Comparison of ENCODE assay signal across 7 mouse cellular contexts in genomic region chr5:124248845-124249613, GRCm38 (mm10). TPM values are rescaled to one million over a fixed set of nuclear protein-coding genes. Genes with fewer than 3 reads are reported as not detected.
A peak's percentile ranks its signal among the peaks of the same experiment; 100 is the strongest.
DNase-seq lines count a peak whose midpoint lies in the region; ATAC-seq and TF ChIP-seq lines count a peak whose summit lies in the region.

No protein-coding gene starts in this region.

- H3K4me2 ChIP-seq in stomach, embryonic 14.5 days (replicated peaks; ENCODE audit: low read depth, low read length), result peak overlapping the region; percentile 82

- no peaks in the 10 kb centered on the region for H3K27me3 ChIP-seq in erythroblast, embryonic 14.5 days (ENCODE audit: control insufficient read depth)
- peaks cover 7% of the 10 kb centered on the region for H3K27me3 ChIP-seq in midbrain, embryonic 10.5 days (ENCODE audit: low read depth, poor library complexity, severe bottlenecking)
- H3K27me3 ChIP-seq in stomach, embryonic 14.5 days (ENCODE audit: control insufficient read depth, insufficient read depth, low read length), result no peaks in the 10 kb centered on the region

- no peak for TF ChIP-seq CTCF in bone marrow, adult 2 months (IDR thresholded peaks at IDR 0.05; ENCODE audit: control insufficient read depth, insufficient read depth, low read length)

- ATAC-seq in stomach, embryonic 14.5 days (ENCODE audit: insufficient number of reproducible peaks, insufficient read depth, low FRiP score, low read depth), result peak; percentile 38

- 8% methylated on average over 77 of the region's 77 CpGs for WGBS in bone marrow, adult 2 months
- 5% methylated on average over 76 of the region's 77 CpGs for WGBS in midbrain, embryonic 10.5 days
- WGBS in stomach, embryonic 14.5 days, result under 1% methylated on average over 68 of the region's 77 CpGs

- no peaks in the 10 kb centered on the region for H3K9me3 ChIP-seq in erythroblast, embryonic 14.5 days (ENCODE audit: control insufficient read depth, low read length)
- no peaks in the 10 kb centered on the region for H3K9me3 ChIP-seq in midbrain, embryonic 10.5 days (replicated peaks)
- no peaks in the 10 kb centered on the region for H3K9me3 ChIP-seq in stomach, embryonic 14.5 days (ENCODE audit: control insufficient read depth, low read depth, low read length)

- H3K4me1 ChIP-seq in bone marrow, adult 2 months (ENCODE audit: control insufficient read depth, insufficient read depth, low read length), result peaks cover 2% of the 10 kb centered on the region; the same call in 1 of the 2 replicates
- peaks cover 26% of the 10 kb centered on the region for H3K4me1 ChIP-seq in erythroblast, embryonic 14.5 days (ENCODE audit: control insufficient read depth)
- peaks cover 40% of the 10 kb centered on the region for H3K4me1 ChIP-seq in midbrain, embryonic 10.5 days
- peaks cover 4% of the 10 kb centered on the region for H3K4me1 ChIP-seq in stomach, embryonic 14.5 days (ENCODE audit: control insufficient read depth, insufficient read depth, low read length)

- peak overlapping the region; percentile 34; the same call in 1 of the 2 replicates for H3K27ac ChIP-seq in bone marrow, adult 2 months (ENCODE audit: control insufficient read depth, insufficient read depth, low read depth, low read length, poor library complexity)
- H3K27ac ChIP-seq in midbrain, embryonic 10.5 days (replicated peaks), result peak overlapping the region; percentile 89
- peak overlapping the region; percentile 52 for H3K27ac ChIP-seq in stomach, embryonic 14.5 days (ENCODE audit: low read length)

- H3K4me3 ChIP-seq in bone marrow, adult 2 months (replicated peaks; ENCODE audit: control insufficient read depth, low read depth, low read length), result peak overlapping the region; percentile 51
- H3K4me3 ChIP-seq in erythroblast, embryonic 14.5 days (replicated peaks), result peak overlapping the region; percentile 70
- H3K4me3 ChIP-seq in midbrain, embryonic 10.5 days, result peak overlapping the region; percentile 78
- H3K4me3 ChIP-seq in stomach, embryonic 14.5 days (ENCODE audit: low read depth, low read length), result peak overlapping the region; percentile 58

- TF ChIP-seq POLR2A in bone marrow, adult 2 months (IDR thresholded peaks at IDR 0.05; ENCODE audit: borderline replicate concordance, control insufficient read depth, low read depth, low read length), result no peak

- peaks cover 26% of the 10 kb centered on the region for H3K36me3 ChIP-seq in erythroblast, embryonic 14.5 days (ENCODE audit: control insufficient read depth)
- peaks cover 33% of the 10 kb centered on the region for H3K36me3 ChIP-seq in midbrain, embryonic 10.5 days
- H3K36me3 ChIP-seq in stomach, embryonic 14.5 days (ENCODE audit: control insufficient read depth, insufficient read depth, low read length), result peaks cover 11% of the 10 kb centered on the region; the same call in 1 of the 2 replicates

- peak overlapping the region; percentile 88 for H3K9ac ChIP-seq in stomach, embryonic 14.5 days (replicated peaks; ENCODE audit: low read depth, low read length)

- intact Hi-C loops in heart, postnatal 14 days (cut with DNase I), result loop anchor here (2.0 to 5.0 kb wide), 2 partner anchors 37 to 86 kb away; no protein-coding TSS in a partner anchor

- DNase-seq in Muller cell, postnatal 12 days (ENCODE audit: inconsistent ontology term), result peak; percentile 62
- DNase-seq in heart, postnatal 14 days, result peak; percentile 72 to 75
- peak; percentile 70 to 78 for DNase-seq in kidney, postnatal 4 days
- peak; percentile 58 for DNase-seq in midbrain, embryonic 10.5 days (ENCODE audit: low spot score)

RNA-seq across cellular contexts. Expression of gene Pitpnm2, which starts 0.5 kb away (rescaled TPM):
- polyA plus RNA-seq in bone marrow, adult 2 months (2011; ENCODE audit: insufficient read depth, insufficient read length, low replicate concordance, missing spikeins), result 10.8 and 11.6 TPM in 2 replicates
- 0.37 and 0.38 TPM in 2 replicates for polyA plus RNA-seq in erythroblast, embryonic 14.5 days (2012)
- total RNA-seq in heart, postnatal 14 days (2021), result 10 to 100 TPM; 47.9 to 52.4 TPM
- polyA plus RNA-seq in midbrain, embryonic 10.5 days (2016; fragmentation: Nextera tagmentation; extraction: Ambion mirVana), result 2.9 and 4.0 TPM in 2 replicates
- polyA plus RNA-seq in stomach, embryonic 14.5 days (2014; fragmentation: Nextera tagmentation; extraction: Ambion mirVana), result 6.6 and 6.9 TPM in 2 replicates

Comparison
In these comparisons a context has a peak if more than half of its experiments do, and no peak if none do; other contexts are left out.
1. Peak in every context shown above with its lines: DNase-seq, ATAC-seq, H3K4me3 ChIP-seq and H3K27ac ChIP-seq.
2. H3K27ac ChIP-seq: peak in every context shown above with its lines; median percentile 89 in midbrain, embryonic 10.5 days; 52 in stomach, embryonic 14.5 days; 34 in bone marrow, adult 2 months.